Mouse (Mus musculus) T-helper 2 cell (primary cell): ENCODE measurements around the gene Scml4.

Experiments
- in situ Hi-C: fragments of 300-600 bp; cut with MboI, MseI; formaldehyde crosslinking; loops from one replicate; pipeline ENCODE4 v1.15.1; 2025; ENCODE audit warnings: high pct_unique_total_duplicates

Gene Scml4

GRCm38 (mm10) chr10:42991018-42991417 is 130.8 kb downstream of the Scml4 start:
- in situ Hi-C loops = no loop called here

- in situ Hi-C loops = no loop called here
These were observed 134.2 kb downstream of the Scml4 start for GRCm38 (mm10) chr10:42994331-42994782.

GRCm38 (mm10) chr10:42995484-42995895 is 135.3 kb downstream of the Scml4 start:
- in situ Hi-C loops = no loop called here

- in situ Hi-C loops = no loop called here
These were observed 137.1 kb downstream of the Scml4 start for GRCm38 (mm10) chr10:42997278-42997677.

- in situ Hi-C loops = no loop called here
These were observed 139.2 kb downstream of the Scml4 start for GRCm38 (mm10) chr10:42999324-42999723.

GRCm38 (mm10) chr10:43001433-43001832 is 141.3 kb downstream of the Scml4 start:
- in situ Hi-C loops = no loop called here

- in situ Hi-C loops = no loop called here
These were observed 142.0 kb downstream of the Scml4 start for GRCm38 (mm10) chr10:43002066-43002678.

GRCm38 (mm10) chr10:43002721-43003465 is 142.7 kb downstream of the Scml4 start:
- in situ Hi-C loops = no loop called here

- in situ Hi-C loops = no loop called here
These were observed 143.2 kb downstream of the Scml4 start for GRCm38 (mm10) chr10:43003466-43003757.

- in situ Hi-C loops = no loop called here
These were observed 144.1 kb downstream of the Scml4 start for GRCm38 (mm10) chr10:43004174-43004734.

GRCm38 (mm10) chr10:43005031-43005430 is 144.9 kb downstream of the Scml4 start:
- in situ Hi-C loops = no loop called here

- in situ Hi-C loops = no loop called here
These were observed 145.5 kb downstream of the Scml4 start for GRCm38 (mm10) chr10:43005677-43006076.

- in situ Hi-C loops = no loop called here
These were observed 146.4 kb downstream of the Scml4 start for GRCm38 (mm10) chr10:43006534-43006933.

GRCm38 (mm10) chr10:43008116-43008515 is 147.9 kb downstream of the Scml4 start:
- in situ Hi-C loops = no loop called here
